Mouse (Mus musculus): ENCODE measurements around the gene Slc22a21.

Gene Slc22a21

GRCm38 (mm10) chr11:53903781-53904533, 76.2 kb downstream of the Slc22a21 start:
- DNase-seq (ENCODE audit: low read depth, low spot score), result no peak

- DNase-seq (ENCODE audit: low read depth, low spot score), result no peak
These were observed 77.4 kb downstream of the Slc22a21 start for GRCm38 (mm10) chr11:53902741-53903140.

GRCm38 (mm10) chr11:53900991-53901390, 79.1 kb downstream of the Slc22a21 start:
- no peak for DNase-seq (ENCODE audit: low read depth, low spot score)

GRCm38 (mm10) chr11:53899981-53900380, 80.2 kb downstream of the Slc22a21 start:
- DNase-seq (ENCODE audit: low read depth, low spot score), result no peak

Measured in CD4-positive helper T cell, adult 2 months (primary cell).